Mouse (Mus musculus): ENCODE results near the gene Olfr20. TPM values are rescaled to one million over a fixed set of nuclear protein-coding genes. Genes with fewer than 3 reads are reported as not detected.
A peak's percentile ranks its signal among the peaks of the same experiment; 100 is the strongest.
"Not testable (repeated sequence)": the region's sequence is repeated elsewhere in the genome, so short reads cannot be mapped to it uniquely, and the experiment has no call there.

Gene Olfr20
- polyA plus RNA-seq (2015; fragmentation: Nextera tagmentation; extraction: Ambion mirVana), result not detected in 2 replicates

DNA sequence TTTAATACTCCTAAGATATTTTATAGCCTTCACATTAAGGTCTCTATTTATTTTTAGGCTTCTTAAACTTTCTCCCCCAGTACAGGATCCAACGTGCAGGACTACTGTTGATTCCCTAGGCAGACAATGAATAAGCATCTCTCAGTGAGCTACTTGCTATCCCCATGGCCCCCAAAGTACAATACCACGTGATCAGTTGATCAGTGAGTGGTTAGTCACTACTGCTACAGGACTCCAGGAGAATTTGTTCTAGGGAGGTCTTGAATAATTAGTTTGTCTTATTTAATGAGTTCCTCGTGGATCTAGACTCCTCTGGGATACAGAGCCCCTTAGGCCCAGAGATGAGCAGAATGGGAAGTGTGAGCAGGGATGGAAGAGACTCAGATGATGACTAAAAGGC is at the start of gene Olfr20:
TSS of gene Olfr20 (plus strand) at position 301 of the 400 bp plus-strand sequence.
- Histone ChIP-seq H3K9me3 (ENCODE audit: control insufficient read depth, low read length) (no peaks in the 10 kb centered on the region), H3K4me3 (ENCODE audit: low read length) (no peak within 1 kb of the TSS), H3K27me3 (ENCODE audit: control insufficient read depth, insufficient read depth, low read depth, low read length) (no peaks in the 10 kb centered on the region), H3K4me2 (ENCODE audit: low read depth, low read length) (no peak within 1 kb of the TSS), H3K27ac (ENCODE audit: low read length) (no peak within 1 kb of the TSS), H3K9ac (ENCODE audit: low read length) (no peak within 1 kb of the TSS), H3K4me1 (replicated peaks; ENCODE audit: control insufficient read depth, insufficient read depth, low read length) (no peaks in the 10 kb centered on the region), H3K36me3 (ENCODE audit: control insufficient read depth, insufficient read depth, low read length) (no peaks in the 10 kb centered on the region)
- ATAC-seq (ENCODE audit: low read depth), result no peak
- 38% methylated on average over 3 of the region's 3 CpGs for WGBS

GRCm38 (mm10) chr11:73303123-73303522 is 47.5 kb upstream of the Olfr20 start:
- Histone ChIP-seq H3K9me3 (ENCODE audit: control insufficient read depth, low read length) (no peaks in the 10 kb centered on the region), H3K4me3 (ENCODE audit: low read length) (no peak overlapping the region), H3K27ac (ENCODE audit: low read length) (no peak overlapping the region), H3K27me3 (ENCODE audit: control insufficient read depth, insufficient read depth, low read depth, low read length) (no peaks in the 10 kb centered on the region), H3K9ac (ENCODE audit: low read length) (no peak overlapping the region), H3K36me3 (ENCODE audit: control insufficient read depth, insufficient read depth, low read length) (no peaks in the 10 kb centered on the region), H3K4me2 (ENCODE audit: low read depth, low read length) (no peak overlapping the region), H3K4me1 (replicated peaks; ENCODE audit: control insufficient read depth, insufficient read depth, low read length) (no peaks in the 10 kb centered on the region)
- WGBS, result 61% methylated on average over 2 of the region's 2 CpGs
- no peak for ATAC-seq (ENCODE audit: low read depth)

- no peak for ATAC-seq (ENCODE audit: low read depth)
- no peak overlapping the region for H3K9ac ChIP-seq (ENCODE audit: low read length)
Observed at GRCm38 (mm10) chr11:73315961-73316360, 34.6 kb upstream of the Olfr20 start.

GRCm38 (mm10) chr11:73318581-73318980 is 32.0 kb upstream of the Olfr20 start:
- H3K27me3 ChIP-seq (ENCODE audit: control insufficient read depth, insufficient read depth, low read depth, low read length); H3K4me2 ChIP-seq (ENCODE audit: low read depth, low read length); H3K4me3 ChIP-seq (ENCODE audit: low read length); H3K9ac ChIP-seq (ENCODE audit: low read length); H3K9me3 ChIP-seq (ENCODE audit: control insufficient read depth, low read length); H3K27ac ChIP-seq (ENCODE audit: low read length); H3K36me3 ChIP-seq (ENCODE audit: control insufficient read depth, insufficient read depth, low read length); H3K4me1 ChIP-seq (replicated peaks; ENCODE audit: control insufficient read depth, insufficient read depth, low read length); ATAC-seq (ENCODE audit: low read depth): not testable (repeated sequence)
- 74% methylated on average over 2 of the region's 2 CpGs for WGBS

More at GRCm38 (mm10) chr11:73315961-73316360, 34.6 kb upstream of the Olfr20 start:
- Histone ChIP-seq H3K9me3 (ENCODE audit: control insufficient read depth, low read length) (no peaks in the 10 kb centered on the region), H3K4me3 (ENCODE audit: low read length) (no peak overlapping the region), H3K4me2 (ENCODE audit: low read depth, low read length) (no peak overlapping the region), H3K4me1 (replicated peaks; ENCODE audit: control insufficient read depth, insufficient read depth, low read length) (no peaks in the 10 kb centered on the region), H3K27me3 (ENCODE audit: control insufficient read depth, insufficient read depth, low read depth, low read length) (no peaks in the 10 kb centered on the region), H3K36me3 (ENCODE audit: control insufficient read depth, insufficient read depth, low read length) (no peaks in the 10 kb centered on the region), H3K27ac (ENCODE audit: low read length) (no peak overlapping the region)
- 46% methylated on average over 3 of the region's 3 CpGs for WGBS

DNA sequence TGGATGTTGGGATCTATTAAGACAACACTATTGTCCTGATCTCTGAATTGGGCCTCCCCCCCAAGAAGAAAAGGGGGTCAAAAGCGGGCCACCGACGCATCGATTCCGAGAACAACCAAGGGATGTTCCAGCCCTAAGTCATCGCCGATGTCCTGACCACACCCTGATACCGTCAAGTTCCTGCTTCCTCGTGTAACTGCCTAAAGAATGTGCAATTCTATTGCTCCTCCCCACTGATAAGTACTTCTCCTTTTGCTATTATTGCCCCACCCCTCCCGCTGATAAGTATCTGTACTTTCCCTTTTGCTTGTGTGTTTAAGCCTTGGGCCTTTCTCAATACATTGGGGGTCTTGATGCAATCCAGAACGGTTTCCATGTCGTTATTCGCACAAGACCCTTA is 29.5 kb upstream of the Olfr20 start:
- ATAC-seq (ENCODE audit: low read depth); H3K27me3 ChIP-seq (ENCODE audit: control insufficient read depth, insufficient read depth, low read depth, low read length); H3K4me3 ChIP-seq (ENCODE audit: low read length); H3K9ac ChIP-seq (ENCODE audit: low read length); H3K4me1 ChIP-seq (replicated peaks; ENCODE audit: control insufficient read depth, insufficient read depth, low read length); H3K4me2 ChIP-seq (ENCODE audit: low read depth, low read length); H3K9me3 ChIP-seq (ENCODE audit: control insufficient read depth, low read length); H3K36me3 ChIP-seq (ENCODE audit: control insufficient read depth, insufficient read depth, low read length); H3K27ac ChIP-seq (ENCODE audit: low read length): not testable (repeated sequence)
- 87% methylated on average over 13 of the region's 13 CpGs for WGBS

GRCm38 (mm10) chr11:73323906-73324830 is 26.4 kb upstream of the Olfr20 start:
- Histone ChIP-seq H3K27me3 (ENCODE audit: control insufficient read depth, insufficient read depth, low read depth, low read length) (no peaks in the 10 kb centered on the region), H3K4me1 (replicated peaks; ENCODE audit: control insufficient read depth, insufficient read depth, low read length) (peaks cover 7% of the 10 kb centered on the region; the same call in 1 of the 2 replicates), H3K4me2 (ENCODE audit: low read depth, low read length) (no peak overlapping the region), H3K9me3 (ENCODE audit: control insufficient read depth, low read length) (no peaks in the 10 kb centered on the region), H3K4me3 (ENCODE audit: low read length) (no peak overlapping the region), H3K9ac (ENCODE audit: low read length) (no peak overlapping the region), H3K27ac (ENCODE audit: low read length) (no peak overlapping the region), H3K36me3 (ENCODE audit: control insufficient read depth, insufficient read depth, low read length) (no peaks in the 10 kb centered on the region)
- no peak for ATAC-seq (ENCODE audit: low read depth)
- WGBS, result 60% methylated on average over 9 of the region's 9 CpGs

DNA sequence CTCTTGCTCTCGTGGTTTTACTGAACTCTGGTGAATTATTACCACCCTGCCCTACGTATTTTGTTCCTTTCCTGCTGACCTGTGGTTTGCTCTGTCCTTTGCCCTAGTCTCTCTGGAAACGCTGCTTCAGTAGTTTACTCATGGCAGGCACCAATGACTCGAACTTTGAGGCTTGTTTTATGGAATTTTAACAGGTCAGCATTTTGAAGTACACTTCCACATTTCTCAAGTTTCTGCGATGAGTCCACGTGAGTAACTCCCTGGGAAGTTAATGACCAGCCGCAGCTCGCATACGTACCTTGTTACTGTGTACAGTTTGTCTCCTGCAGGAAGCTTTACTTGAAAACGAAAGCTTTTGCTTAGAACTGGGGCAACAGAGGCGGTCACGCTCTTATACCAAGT is 24.1 kb upstream of the Olfr20 start:
- Histone ChIP-seq H3K4me1 (replicated peaks; ENCODE audit: control insufficient read depth, insufficient read depth, low read length) (peaks cover 7% of the 10 kb centered on the region; the same call in 1 of the 2 replicates), H3K4me3 (ENCODE audit: low read length) (no peak overlapping the region), H3K9ac (ENCODE audit: low read length) (no peak overlapping the region), H3K9me3 (ENCODE audit: control insufficient read depth, low read length) (no peaks in the 10 kb centered on the region; the same call in 1 of the 2 replicates), H3K4me2 (ENCODE audit: low read depth, low read length) (peak overlapping the region; percentile 10), H3K27ac (ENCODE audit: low read length) (no peak overlapping the region), H3K27me3 (ENCODE audit: control insufficient read depth, insufficient read depth, low read depth, low read length) (no peaks in the 10 kb centered on the region), H3K36me3 (ENCODE audit: control insufficient read depth, insufficient read depth, low read length) (no peaks in the 10 kb centered on the region)
- 29% methylated on average over 12 of the region's 12 CpGs for WGBS
- 0 out of 2 replicates have a peak, but pooled peaks have one; percentile 52 for ATAC-seq (ENCODE audit: low read depth)

GRCm38 (mm10) chr11:73327361-73327760 is 23.2 kb upstream of the Olfr20 start:
- peak; percentile 86 for ATAC-seq (ENCODE audit: low read depth)
- no peak overlapping the region for H3K4me3 ChIP-seq (ENCODE audit: low read length)
- no peak overlapping the region; the same call in 1 of the 2 replicates for H3K27ac ChIP-seq (ENCODE audit: low read length)
- H3K9me3 ChIP-seq (ENCODE audit: control insufficient read depth, low read length), result no peaks in the 10 kb centered on the region; the same call in 1 of the 2 replicates
- H3K4me1 ChIP-seq (replicated peaks; ENCODE audit: control insufficient read depth, insufficient read depth, low read length), result peaks cover 7% of the 10 kb centered on the region; the same call in 1 of the 2 replicates
- no peaks in the 10 kb centered on the region for H3K27me3 ChIP-seq (ENCODE audit: control insufficient read depth, insufficient read depth, low read depth, low read length)
- H3K9ac ChIP-seq (ENCODE audit: low read length), result no peak overlapping the region
- H3K36me3 ChIP-seq (ENCODE audit: control insufficient read depth, insufficient read depth, low read length), result no peaks in the 10 kb centered on the region
- 57% methylated on average over 4 of the region's 4 CpGs for WGBS
- H3K4me2 ChIP-seq (ENCODE audit: low read depth, low read length), result no peak overlapping the region

GRCm38 (mm10) chr11:73329442-73329841 is 21.1 kb upstream of the Olfr20 start, which contains the start of the genes Aspa, Gm49340 and Spata22:
Aspa (minus strand) TSS chr11:73329596.
Gm49340 (plus strand) TSS chr11:73329741.
Spata22 (plus strand) TSS chr11:73329741.
- H3K4me3 ChIP-seq (ENCODE audit: low read length), result no peak within 1 kb of the TSS
- peaks cover 7% of the 10 kb centered on the region; the same call in 1 of the 2 replicates for H3K4me1 ChIP-seq (replicated peaks; ENCODE audit: control insufficient read depth, insufficient read depth, low read length)
- H3K36me3 ChIP-seq (ENCODE audit: control insufficient read depth, insufficient read depth, low read length), result no peaks in the 10 kb centered on the region
- no peak within 1 kb of the TSS for H3K27ac ChIP-seq (ENCODE audit: low read length)
- no peaks in the 10 kb centered on the region for H3K27me3 ChIP-seq (ENCODE audit: control insufficient read depth, insufficient read depth, low read depth, low read length)
- H3K9me3 ChIP-seq (ENCODE audit: control insufficient read depth, low read length), result no peaks in the 10 kb centered on the region; the same call in 1 of the 2 replicates
- 70% methylated on average over 27 of the region's 27 CpGs for WGBS
- no peak within 1 kb of the TSS for H3K4me2 ChIP-seq (ENCODE audit: low read depth, low read length)
- H3K9ac ChIP-seq (ENCODE audit: low read length), result no peak within 1 kb of the TSS
- no peak for ATAC-seq (ENCODE audit: low read depth)

Measured in lung, embryonic 16.5 days (tissue).